ENCODE assay signal across 23 mouse cellular contexts in genomic region chr4:69105188-69105587, GRCm38 (mm10).
"Had no signal": no experiment of that assay in that cellular context is flagged by ENCODE, and none has a peak within 500 bp of the region (broad histone marks: within the 10 kb centered on the region; RNA-seq: fewer than 3 reads in every experiment).

No protein-coding gene starts in this region.

- DNase-seq: gastrocnemius, postnatal 14 days; gastrocnemius, postnatal 36 days; heart, adult 11 months; heart, adult 2 months; heart, postnatal 14 days; heart, postnatal 36 days; kidney, adult 11 months; kidney, adult 2 months; kidney, adult 9 months; kidney, postnatal 14 days; kidney, postnatal 36 days; left cerebral cortex, postnatal 4 days had no signal

- H3K4me3 ChIP-seq: heart, adult 2 months; heart, embryonic 13.5 days; heart, embryonic 15.5 days; hindbrain, embryonic 13.5 days; hindbrain, embryonic 15.5 days; kidney, embryonic 15.5 days; limb, embryonic 13.5 days; limb, embryonic 15.5 days; liver, embryonic 12.5 days had no signal

- H3K27ac ChIP-seq: heart, adult 2 months; heart, embryonic 13.5 days; heart, embryonic 15.5 days; hindbrain, embryonic 13.5 days; hindbrain, embryonic 15.5 days; hindbrain, postnatal 0 days; kidney, embryonic 15.5 days; kidney, postnatal 0 days; limb, embryonic 13.5 days; limb, embryonic 15.5 days; liver, embryonic 12.5 days; liver, embryonic 14.5 days had no signal
